Mouse (Mus musculus): ENCODE measurements around the gene Phf3. TPM values are rescaled to one million over a fixed set of nuclear protein-coding genes. Genes with fewer than 3 reads are reported as not detected.
"Not testable (repeated sequence)": the region's sequence is repeated elsewhere in the genome, so short reads cannot be mapped to it uniquely, and the experiment has no call there.

Gene Phf3
- polyA plus RNA-seq (2016; fragmentation: Nextera tagmentation; extraction: Ambion mirVana) = 32.6 and 32.7 TPM in 2 replicates

DNA sequence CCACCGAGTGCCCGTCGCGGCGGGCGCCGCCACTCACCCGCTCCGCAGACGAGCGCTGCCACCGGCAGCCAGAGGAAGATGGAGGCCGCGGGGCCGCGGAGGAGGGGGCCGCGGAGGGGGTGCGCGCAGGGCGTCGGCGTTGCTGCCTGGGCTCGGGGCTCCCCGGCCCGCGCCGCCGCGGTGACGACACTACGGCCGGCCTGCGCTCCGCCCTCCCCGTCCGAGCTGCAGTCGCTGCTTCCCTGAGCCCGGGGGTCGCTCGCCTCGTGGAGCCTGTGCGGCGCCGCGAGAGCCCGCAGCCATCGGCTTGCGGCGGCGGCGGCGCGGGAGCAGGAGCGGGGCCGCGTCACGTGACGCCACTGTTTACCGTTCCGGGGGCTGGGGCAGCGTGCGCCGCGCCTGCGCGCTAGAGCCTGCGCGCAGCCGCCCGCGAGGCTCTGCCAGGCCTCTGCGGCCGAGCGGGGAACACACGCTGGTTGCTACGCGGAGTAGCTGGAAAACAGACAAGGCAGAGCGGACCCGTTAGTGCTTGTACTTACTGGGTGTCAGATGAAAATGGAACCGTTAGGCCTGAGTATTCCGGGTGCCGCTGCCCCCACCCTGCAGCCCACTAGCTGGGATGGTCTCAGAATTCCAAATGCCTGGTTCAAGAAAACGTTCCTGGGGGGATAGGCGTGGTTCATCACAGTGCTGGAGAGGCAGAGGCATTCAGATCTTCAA lies at the start of gene Phf3:
TSS of gene Phf3 (minus strand) at position 381 of the 720 bp plus-strand sequence.
- H3K27me3 ChIP-seq (replicated peaks; ENCODE audit: low read depth, poor library complexity, severe bottlenecking) = no peaks in the 10 kb centered on the region
- H3K9me3 ChIP-seq = no peaks in the 10 kb centered on the region
- H3K36me3 ChIP-seq (replicated peaks) = peaks cover 6% of the 10 kb centered on the region; the same call in 1 of the 2 replicates
- peaks cover 12% of the 10 kb centered on the region for H3K4me1 ChIP-seq
- peak within 1 kb of the TSS; percentile 92 for H3K4me3 ChIP-seq
- peak; percentile 91 for DNase-seq (ENCODE audit: low spot score)
- H3K27ac ChIP-seq (replicated peaks) = peak within 1 kb of the TSS; percentile 98
- under 1% methylated on average over 84 of the region's 85 CpGs for WGBS

GRCm38 (mm10) chr1:30922237-30922636 lies 48.5 kb upstream of the Phf3 start:
- Histone ChIP-seq H3K36me3 (replicated peaks) (no peaks in the 10 kb centered on the region), H3K9me3 (peaks cover 21% of the 10 kb centered on the region), H3K27ac (replicated peaks) (no peak overlapping the region), H3K27me3 (replicated peaks; ENCODE audit: low read depth, poor library complexity, severe bottlenecking) (no peaks in the 10 kb centered on the region), H3K4me1 (no peaks in the 10 kb centered on the region), H3K4me3 (no peak overlapping the region)
- no peak for DNase-seq (ENCODE audit: low spot score)
- WGBS = 88% methylated on average over 3 of the region's 3 CpGs

GRCm38 (mm10) chr1:30921252-30921651 lies 47.5 kb upstream of the Phf3 start:
- DNase-seq (ENCODE audit: low spot score) = no peak
- Histone ChIP-seq H3K27ac (replicated peaks) (no peak overlapping the region), H3K4me3 (no peak overlapping the region), H3K9me3 (peaks cover 21% of the 10 kb centered on the region), H3K4me1 (no peaks in the 10 kb centered on the region), H3K36me3 (replicated peaks) (no peaks in the 10 kb centered on the region), H3K27me3 (replicated peaks; ENCODE audit: low read depth, poor library complexity, severe bottlenecking) (no peaks in the 10 kb centered on the region)

GRCm38 (mm10) chr1:30920620-30921177 lies 47.0 kb upstream of the Phf3 start:
- Histone ChIP-seq H3K9me3 (peaks cover 21% of the 10 kb centered on the region), H3K27ac (replicated peaks) (no peak overlapping the region), H3K4me3 (no peak overlapping the region), H3K4me1 (no peaks in the 10 kb centered on the region), H3K36me3 (replicated peaks) (no peaks in the 10 kb centered on the region), H3K27me3 (replicated peaks; ENCODE audit: low read depth, poor library complexity, severe bottlenecking) (no peaks in the 10 kb centered on the region)
- no peak for DNase-seq (ENCODE audit: low spot score)
- WGBS = 100% methylated on average over 1 of the region's 1 CpGs

DNA sequence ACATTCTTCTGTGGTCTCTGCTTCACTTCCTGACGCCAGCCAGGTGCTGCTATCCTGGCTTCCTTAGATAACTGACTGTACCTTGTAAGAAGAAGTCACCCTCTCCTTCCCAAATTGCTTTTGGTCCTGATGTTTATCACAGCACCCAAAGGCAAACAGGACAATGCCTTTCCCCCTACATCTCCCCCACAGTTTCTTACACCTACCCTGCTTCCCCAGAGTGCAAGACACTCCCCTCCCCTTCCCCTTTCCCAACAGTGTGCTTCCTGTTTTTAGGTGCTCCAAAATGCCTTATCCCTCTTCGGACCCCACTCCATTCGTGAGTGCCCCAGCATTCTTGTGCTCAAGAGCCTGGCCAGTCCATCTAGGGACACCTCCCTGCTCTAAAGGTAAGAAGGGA lies 36.5 kb upstream of the Phf3 start:
- Histone ChIP-seq H3K36me3 (replicated peaks) (no peaks in the 10 kb centered on the region), H3K27ac (replicated peaks) (no peak overlapping the region), H3K27me3 (replicated peaks; ENCODE audit: low read depth, poor library complexity, severe bottlenecking) (no peaks in the 10 kb centered on the region), H3K9me3 (no peaks in the 10 kb centered on the region), H3K4me1 (no peaks in the 10 kb centered on the region), H3K4me3 (no peak overlapping the region)
- WGBS = 64% methylated on average over 3 of the region's 3 CpGs
- no peak for DNase-seq (ENCODE audit: low spot score)

GRCm38 (mm10) chr1:30908797-30909196 lies 35.1 kb upstream of the Phf3 start:
- 78% methylated on average over 4 of the region's 4 CpGs for WGBS
- H3K27me3 ChIP-seq (replicated peaks; ENCODE audit: low read depth, poor library complexity, severe bottlenecking) = no peaks in the 10 kb centered on the region
- no peak overlapping the region for H3K4me3 ChIP-seq
- DNase-seq (ENCODE audit: low spot score) = no peak
- H3K27ac ChIP-seq (replicated peaks) = no peak overlapping the region
- no peaks in the 10 kb centered on the region for H3K9me3 ChIP-seq
- no peaks in the 10 kb centered on the region for H3K4me1 ChIP-seq
- H3K36me3 ChIP-seq (replicated peaks) = no peaks in the 10 kb centered on the region

- WGBS = 89% methylated on average over 3 of the region's 3 CpGs
- Histone ChIP-seq H3K4me3 (no peak overlapping the region), H3K36me3 (replicated peaks) (no peaks in the 10 kb centered on the region), H3K27ac (replicated peaks) (no peak overlapping the region), H3K27me3 (replicated peaks; ENCODE audit: low read depth, poor library complexity, severe bottlenecking) (no peaks in the 10 kb centered on the region), H3K4me1 (no peaks in the 10 kb centered on the region), H3K9me3 (no peaks in the 10 kb centered on the region)
- DNase-seq (ENCODE audit: low spot score) = no peak
Measured at GRCm38 (mm10) chr1:30903480-30904218, 29.9 kb upstream of the Phf3 start.

DNA sequence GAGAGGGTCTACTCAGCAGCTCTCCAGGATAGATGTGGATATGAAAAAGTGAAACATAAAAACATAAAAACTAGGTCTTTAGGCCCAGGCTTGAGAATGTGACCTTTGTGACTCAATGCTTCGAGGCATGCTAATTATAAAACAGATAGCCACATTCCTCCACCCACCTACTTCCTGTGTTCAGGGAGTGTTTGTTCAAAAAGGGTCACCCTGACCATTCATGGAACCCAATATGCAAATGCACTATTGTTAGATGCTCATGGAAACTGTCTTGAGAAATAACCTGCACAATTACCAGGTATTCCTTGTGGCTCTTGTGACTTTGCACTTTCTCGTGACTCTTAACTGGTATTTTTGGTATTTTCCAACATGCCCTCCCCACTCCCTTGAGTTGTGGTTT lies 25.0 kb upstream of the Phf3 start:
- Histone ChIP-seq H3K27ac (replicated peaks) (no peak overlapping the region), H3K4me1 (no peaks in the 10 kb centered on the region), H3K9me3 (no peaks in the 10 kb centered on the region), H3K27me3 (replicated peaks; ENCODE audit: low read depth, poor library complexity, severe bottlenecking) (no peaks in the 10 kb centered on the region), H3K4me3 (no peak overlapping the region), H3K36me3 (replicated peaks) (no peaks in the 10 kb centered on the region)
- 79% methylated on average over 2 of the region's 2 CpGs for WGBS
- no peak for DNase-seq (ENCODE audit: low spot score)

DNA sequence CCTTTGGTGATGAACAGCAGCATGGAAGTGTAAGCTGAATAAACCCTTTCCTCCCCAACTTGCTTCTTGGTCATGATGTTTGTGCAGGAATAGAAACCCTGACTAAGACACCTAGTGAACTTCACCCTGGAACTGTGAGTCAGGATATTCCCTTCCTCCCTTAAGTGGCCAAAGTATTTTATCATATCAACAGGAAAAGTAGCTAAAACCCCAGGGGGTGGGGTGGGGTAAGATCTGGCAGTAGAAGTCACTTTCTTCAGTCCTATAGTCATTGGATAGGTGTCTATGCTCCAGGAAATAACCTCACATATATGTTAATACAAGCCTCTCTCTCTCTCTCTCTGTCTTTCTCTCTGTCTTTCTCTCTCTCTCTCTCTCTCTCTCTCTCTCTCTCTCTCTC lies 21.6 kb upstream of the Phf3 start:
- not testable (repeated sequence) for H3K27me3 ChIP-seq (replicated peaks; ENCODE audit: low read depth, poor library complexity, severe bottlenecking); H3K27ac ChIP-seq (replicated peaks); H3K9me3 ChIP-seq; H3K36me3 ChIP-seq (replicated peaks); DNase-seq (ENCODE audit: low spot score); H3K4me3 ChIP-seq; H3K4me1 ChIP-seq

GRCm38 (mm10) chr1:30883806-30884205 lies 10.1 kb upstream of the Phf3 start:
- H3K4me3 ChIP-seq; H3K27me3 ChIP-seq (replicated peaks; ENCODE audit: low read depth, poor library complexity, severe bottlenecking); DNase-seq (ENCODE audit: low spot score): not testable (repeated sequence)

DNA sequence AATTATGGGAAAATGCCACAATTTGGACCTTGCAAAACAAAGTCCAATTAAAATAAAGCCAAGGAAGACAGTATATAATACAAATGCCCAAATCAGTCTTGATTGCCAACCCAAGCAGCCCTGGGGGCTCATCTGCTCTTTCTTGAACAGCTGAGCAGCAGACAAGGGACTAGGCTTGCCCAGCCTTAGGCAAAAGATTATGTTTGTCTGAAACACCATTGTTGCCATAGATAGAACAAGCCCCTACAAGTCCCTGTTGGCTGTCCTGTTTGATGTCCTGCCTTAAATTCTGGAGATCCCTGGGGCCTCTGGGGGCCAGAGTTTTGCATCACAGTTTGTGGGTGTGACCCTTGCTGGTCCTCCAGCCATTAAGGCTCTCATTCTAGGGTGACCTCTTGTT lies 2.0 kb upstream of the Phf3 start:
- H3K36me3 ChIP-seq (replicated peaks) = no peaks in the 10 kb centered on the region
- H3K27me3 ChIP-seq (replicated peaks; ENCODE audit: low read depth, poor library complexity, severe bottlenecking) = no peaks in the 10 kb centered on the region
- no peak overlapping the region for H3K27ac ChIP-seq (replicated peaks)
- no peak for DNase-seq (ENCODE audit: low spot score)
- no peak overlapping the region for H3K4me3 ChIP-seq
- H3K4me1 ChIP-seq = peaks cover 12% of the 10 kb centered on the region
- H3K9me3 ChIP-seq = no peaks in the 10 kb centered on the region

More at GRCm38 (mm10) chr1:30883806-30884205, 10.1 kb upstream of the Phf3 start:
- H3K4me1 ChIP-seq; H3K9me3 ChIP-seq; H3K36me3 ChIP-seq (replicated peaks); H3K27ac ChIP-seq (replicated peaks): not testable (repeated sequence)
- WGBS = 98% methylated on average over 1 of the region's 1 CpGs

GRCm38 (mm10) chr1:30874261-30875131 lies 775 bp upstream of the Phf3 start:
- DNase-seq (ENCODE audit: low spot score) = no peak
- WGBS = 53% methylated on average over 15 of the region's 15 CpGs
- peaks cover 12% of the 10 kb centered on the region for H3K4me1 ChIP-seq
- peak overlapping the region; percentile 98 for H3K27ac ChIP-seq (replicated peaks)
- H3K27me3 ChIP-seq (replicated peaks; ENCODE audit: low read depth, poor library complexity, severe bottlenecking) = no peaks in the 10 kb centered on the region
- peak overlapping the region; percentile 92 for H3K4me3 ChIP-seq
- peaks cover 6% of the 10 kb centered on the region; the same call in 1 of the 2 replicates for H3K36me3 ChIP-seq (replicated peaks)
- no peaks in the 10 kb centered on the region for H3K9me3 ChIP-seq

Measured in embryonic facial prominence, embryonic 10.5 days (tissue).